Mouse (Mus musculus) granulocyte monocyte progenitor cell, adult 5-6 weeks (primary cell): ENCODE measurements at regions not wholly inside any gene's neighbourhood (a gene's known extent, or its start where the extent isn't known, plus 50 kb on each side); places are given as distances from the start of the nearest gene placed in this dataset.
A peak's percentile ranks its signal among the peaks of the same experiment; 100 is the strongest.

ENCODE experiments used
- ATAC-seq: replicated peaks from 2 replicates; pipeline ENCODE4 v1.8.0; 2016; ENCODE audit warnings: mild to moderate bottlenecking, moderate TSS enrichment, inconsistent platforms; ENCODE audit not compliant: poor library complexity, severe bottlenecking

- peak; percentile 97 for ATAC-seq
Observed at GRCm38 (mm10) chr6:12260325-12261076, 352.9 kb downstream of the Phf14 start.
